Mouse (Mus musculus): ENCODE data around the gene Dnmbp.

The Dnmbp gene

GRCm38 (mm10) chr19:43944566-43944965, 4.6 kb upstream of the Dnmbp start:
- DNase-seq (ENCODE audit: inconsistent ontology term) = no peak

GRCm38 (mm10) chr19:43943076-43943475, 3.1 kb upstream of the Dnmbp start:
- no peak for DNase-seq (ENCODE audit: inconsistent ontology term)

- peak; percentile 46 for DNase-seq (ENCODE audit: inconsistent ontology term)
These were observed 721 bp downstream of the Dnmbp start for GRCm38 (mm10) chr19:43939171-43939768.

GRCm38 (mm10) chr19:43938355-43938754, 1.6 kb downstream of the Dnmbp start:
- DNase-seq (ENCODE audit: inconsistent ontology term) = no peak

GRCm38 (mm10) chr19:43930926-43931325, 9.1 kb downstream of the Dnmbp start:
- DNase-seq (ENCODE audit: inconsistent ontology term) = no peak

GRCm38 (mm10) chr19:43930366-43930765, 9.6 kb downstream of the Dnmbp start:
- DNase-seq (ENCODE audit: inconsistent ontology term) = no peak

GRCm38 (mm10) chr19:43929869-43930268, 10.1 kb downstream of the Dnmbp start:
- DNase-seq (ENCODE audit: inconsistent ontology term) = no peak

GRCm38 (mm10) chr19:43927967-43928366, 12.0 kb downstream of the Dnmbp start:
- no peak for DNase-seq (ENCODE audit: inconsistent ontology term)

GRCm38 (mm10) chr19:43927057-43927456, 12.9 kb downstream of the Dnmbp start:
- peak; percentile 43 for DNase-seq (ENCODE audit: inconsistent ontology term)

- peak; percentile 35 for DNase-seq (ENCODE audit: inconsistent ontology term)
These were observed 13.6 kb downstream of the Dnmbp start for GRCm38 (mm10) chr19:43926141-43926987.

GRCm38 (mm10) chr19:43924361-43924760, 15.6 kb downstream of the Dnmbp start:
- no peak for DNase-seq (ENCODE audit: inconsistent ontology term)

GRCm38 (mm10) chr19:43922963-43923362, 17.0 kb downstream of the Dnmbp start:
- no peak for DNase-seq (ENCODE audit: inconsistent ontology term)

- no peak for DNase-seq (ENCODE audit: inconsistent ontology term)
These were observed 18.6 kb downstream of the Dnmbp start for GRCm38 (mm10) chr19:43921410-43921809.

- DNase-seq (ENCODE audit: inconsistent ontology term) = no peak
These were observed 19.3 kb downstream of the Dnmbp start for GRCm38 (mm10) chr19:43920453-43921300.

GRCm38 (mm10) chr19:43919841-43920240, 20.1 kb downstream of the Dnmbp start:
- no peak for DNase-seq (ENCODE audit: inconsistent ontology term)

GRCm38 (mm10) chr19:43918834-43919233, 21.2 kb downstream of the Dnmbp start:
- no peak for DNase-seq (ENCODE audit: inconsistent ontology term)

- no peak for DNase-seq (ENCODE audit: inconsistent ontology term)
These were observed 22.2 kb downstream of the Dnmbp start for GRCm38 (mm10) chr19:43917763-43918162.

GRCm38 (mm10) chr19:43917406-43917691, 22.6 kb downstream of the Dnmbp start:
- DNase-seq (ENCODE audit: inconsistent ontology term) = no peak

GRCm38 (mm10) chr19:43916586-43917405, 23.2 kb downstream of the Dnmbp start:
- DNase-seq (ENCODE audit: inconsistent ontology term) = peak; percentile 65

- no peak for DNase-seq (ENCODE audit: inconsistent ontology term)
These were observed 24.6 kb downstream of the Dnmbp start for GRCm38 (mm10) chr19:43915431-43915830.

- no peak for DNase-seq (ENCODE audit: inconsistent ontology term)
These were observed 25.0 kb downstream of the Dnmbp start for GRCm38 (mm10) chr19:43914986-43915385.

Data from Muller cell, postnatal 12 days (primary cell).